Comparison of ENCODE assay signal across 7 mouse cellular contexts in the genomic region with DNA sequence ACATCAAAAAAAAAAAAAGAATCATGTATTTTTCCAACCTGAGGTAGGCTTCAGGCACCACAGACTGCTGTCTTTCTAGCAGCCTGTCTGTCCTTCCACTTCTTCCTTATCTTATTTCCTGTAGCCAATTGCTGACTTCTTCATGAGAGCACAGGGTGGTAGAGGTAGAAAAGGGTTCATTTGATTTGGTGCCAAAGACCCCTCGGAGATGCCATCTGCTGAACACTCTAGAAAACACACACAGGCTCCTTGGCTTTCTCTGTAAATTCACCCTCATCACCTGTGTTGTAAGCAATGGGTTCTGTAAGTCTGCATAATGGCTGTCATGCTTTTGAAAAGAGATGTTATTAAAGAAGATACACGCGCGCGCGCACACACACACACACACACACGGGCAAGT.
"Had no signal": no experiment of that assay in that cellular context is flagged by ENCODE, and none has a peak within 500 bp of the region (broad histone marks: within the 10 kb centered on the region; RNA-seq: fewer than 3 reads in every experiment).

No protein-coding gene starts in this region.

- DNase-seq: lung, adult 2 months; lung, postnatal 14 days; lung, postnatal 36 days; right cerebral cortex, postnatal 14 days; thymus, adult 2 months; thymus, postnatal 25 days; thymus, postnatal 4 days had no signal
